Mouse (Mus musculus): ENCODE measurements around the gene Hist1h1a.
"Not testable (repeated sequence)": the region's sequence is repeated elsewhere in the genome, so short reads cannot be mapped to it uniquely, and the experiment has no call there.

GRCm38 (mm10) chr13:23750839-23751477 is 12.5 kb upstream of the Hist1h1a start, which contains the start of gene Hist1h2ab:
- TF ChIP-seq CTCF (IDR thresholded peaks at IDR 0.05; ENCODE audit: extremely low read depth, insufficient read depth, insufficient read length, insufficient replicate concordance), result not testable (repeated sequence)
- peak; percentile 9; the same call in 1 of the 2 replicates for TF ChIP-seq POLR2A (IDR thresholded peaks at IDR 0.05; ENCODE audit: low read depth, low read length)
